Mouse (Mus musculus) spleen, postnatal 4 days (tissue): ENCODE results near the gene Lrp4.

Experiments used
- DNase-seq, 2 experiments: peaks; one replicate each; pipeline ENCODE4 v3.0.0; 2022; ENCODE audit warnings: low spot score in 2 of 2

Gene Lrp4

GRCm38 (mm10) chr2:91453231-91454075, 3.9 kb upstream of the Lrp4 start:
- no peak for DNase-seq

- no peak for DNase-seq
Observed at GRCm38 (mm10) chr2:91454434-91454833, 2.9 kb upstream of the Lrp4 start.

- no peak for DNase-seq
Observed at GRCm38 (mm10) chr2:91455826-91456225, 1.5 kb upstream of the Lrp4 start.

GRCm38 (mm10) chr2:91456491-91457100, 715 bp upstream of the Lrp4 start:
- no peak for DNase-seq

- no peak for DNase-seq
Observed at GRCm38 (mm10) chr2:91457656-91458251, 443 bp downstream of the Lrp4 start.

- DNase-seq: no peak
Observed at GRCm38 (mm10) chr2:91458252-91458672, 951 bp downstream of the Lrp4 start.

- DNase-seq: no peak
Observed at GRCm38 (mm10) chr2:91458673-91459391, 1.5 kb downstream of the Lrp4 start.

- no peak for DNase-seq
Observed at GRCm38 (mm10) chr2:91460076-91460475, 2.8 kb downstream of the Lrp4 start.

- no peak for DNase-seq
Observed at GRCm38 (mm10) chr2:91460771-91461170, 3.5 kb downstream of the Lrp4 start.

GRCm38 (mm10) chr2:91461341-91461740, 4.0 kb downstream of the Lrp4 start:
- no peak for DNase-seq

- no peak for DNase-seq
Observed at GRCm38 (mm10) chr2:91462196-91462595, 4.9 kb downstream of the Lrp4 start.

GRCm38 (mm10) chr2:91462681-91463080, 5.4 kb downstream of the Lrp4 start:
- DNase-seq: no peak

- no peak for DNase-seq
Observed at GRCm38 (mm10) chr2:91465934-91466333, 8.6 kb downstream of the Lrp4 start.

- DNase-seq: no peak
Observed at GRCm38 (mm10) chr2:91467613-91468012, 10.3 kb downstream of the Lrp4 start.

- DNase-seq: no peak
Observed at GRCm38 (mm10) chr2:91470055-91470647, 12.8 kb downstream of the Lrp4 start.

- DNase-seq: no peak
Observed at GRCm38 (mm10) chr2:91474358-91474757, 17.0 kb downstream of the Lrp4 start.

- no peak for DNase-seq
Observed at GRCm38 (mm10) chr2:91475791-91476190, 18.5 kb downstream of the Lrp4 start.

- no peak for DNase-seq
Observed at GRCm38 (mm10) chr2:91476251-91476661, 18.9 kb downstream of the Lrp4 start.

GRCm38 (mm10) chr2:91476841-91477240, 19.5 kb downstream of the Lrp4 start:
- no peak for DNase-seq

- DNase-seq: no peak
Observed at GRCm38 (mm10) chr2:91480399-91480801, 23.1 kb downstream of the Lrp4 start.

GRCm38 (mm10) chr2:91480805-91481514, 23.6 kb downstream of the Lrp4 start:
- no peak for DNase-seq
